Mouse (Mus musculus): ENCODE results near the gene Gabpb2. TPM values are rescaled to one million over a fixed set of nuclear protein-coding genes. Genes with fewer than 3 reads are reported as not detected.
"Not testable (repeated sequence)": the region's sequence is repeated elsewhere in the genome, so short reads cannot be mapped to it uniquely, and the experiment has no call there.

Gabpb2 gene
- total RNA-seq, 2 experiments from 2014 or later: 39.8 to 54.3 TPM

- ATAC-seq (replicated peaks; ENCODE audit: poor library complexity, severe bottlenecking): peak; percentile 83
Observed at GRCm38 (mm10) chr3:95133680-95134101, 84.0 kb downstream of the Gabpb2 start, which contains the start of the genes Scnm1 and Lysmd1. Gene Scnm1 (minus strand): TSS chr3:95134011. Gene Lysmd1 (plus strand): TSS chr3:95134088.

- ATAC-seq (replicated peaks; ENCODE audit: poor library complexity, severe bottlenecking): no peak
Observed at GRCm38 (mm10) chr3:95133176-95133575, 84.5 kb downstream of the Gabpb2 start.

DNA sequence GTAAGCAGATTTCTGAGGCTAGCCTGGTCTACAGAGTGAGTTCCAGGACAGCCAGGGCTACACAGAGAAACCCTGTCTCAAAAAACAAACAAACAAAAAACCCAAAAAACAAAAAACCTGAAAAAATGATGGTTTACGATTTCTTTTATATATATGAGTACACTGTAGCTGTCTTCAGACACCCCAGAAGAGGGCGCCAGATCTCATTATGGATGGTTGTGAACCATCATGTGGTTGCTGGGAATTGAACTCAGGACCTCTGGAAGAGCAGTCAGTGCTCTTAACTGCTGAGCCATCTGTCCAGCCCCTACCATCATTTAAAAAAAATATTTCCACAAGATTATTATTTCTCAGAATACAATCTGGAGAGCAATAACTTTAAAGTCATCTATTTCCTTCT lies 85.3 kb downstream of the Gabpb2 start:
- not testable (repeated sequence) for ATAC-seq (replicated peaks; ENCODE audit: poor library complexity, severe bottlenecking)

Other genes starting within 250 kb of the Gabpb2 start
- 21.2 and 31.9 TPM in 2 replicates for gene Pi4kb, start 243.2 kb downstream of the Gabpb2 start, total RNA-seq (2014; fragmentation: Nextera tagmentation)
- gene Pi4kb, start 243.2 kb downstream of the Gabpb2 start, total RNA-seq (2017): 24.3 and 24.6 TPM in 2 replicates
- gene Zfp687, start 202.5 kb downstream of the Gabpb2 start, total RNA-seq (2014; fragmentation: Nextera tagmentation): 35.0 and 36.7 TPM in 2 replicates
- gene Zfp687, start 202.5 kb downstream of the Gabpb2 start, total RNA-seq (2017): 18.4 and 20.6 TPM in 2 replicates
- 112 and 128 TPM in 2 replicates for gene Psmd4, start 175.3 kb downstream of the Gabpb2 start, total RNA-seq (2014; fragmentation: Nextera tagmentation)
- gene Psmd4, start 175.3 kb downstream of the Gabpb2 start, total RNA-seq (2017): 196 and 226 TPM in 2 replicates
- gene Pip5k1a, start 111.0 kb downstream of the Gabpb2 start, total RNA-seq (2014; fragmentation: Nextera tagmentation): 22.8 and 23.8 TPM in 2 replicates
- 14.4 and 16.0 TPM in 2 replicates for gene Pip5k1a, start 111.0 kb downstream of the Gabpb2 start, total RNA-seq (2017)
- 54.8 and 58.1 TPM in 2 replicates for gene Vps72, start 106.9 kb downstream of the Gabpb2 start, total RNA-seq (2014; fragmentation: Nextera tagmentation)
- 50.0 and 62.4 TPM in 2 replicates for gene Vps72, start 106.9 kb downstream of the Gabpb2 start, total RNA-seq (2017)
- 9.4 and 13.9 TPM in 2 replicates for gene Tmod4, start 93.4 kb downstream of the Gabpb2 start, total RNA-seq (2014; fragmentation: Nextera tagmentation)
- not detected in 2 replicates for gene Tmod4, start 93.4 kb downstream of the Gabpb2 start, total RNA-seq (2017)
- gene Scnm1, start 83.9 kb downstream of the Gabpb2 start, total RNA-seq (2014; fragmentation: Nextera tagmentation): 41.2 and 82.8 TPM in 2 replicates
- 53.1 and 64.1 TPM in 2 replicates for gene Scnm1, start 83.9 kb downstream of the Gabpb2 start, total RNA-seq (2017)
- 3.1 and 4.3 TPM in 2 replicates for gene Lysmd1, start 83.8 kb downstream of the Gabpb2 start, total RNA-seq (2014; fragmentation: Nextera tagmentation)
- gene Lysmd1, start 83.8 kb downstream of the Gabpb2 start, total RNA-seq (2017): 2.7 and 4.4 TPM in 2 replicates
- gene Tnfaip8l2, start 75.6 kb downstream of the Gabpb2 start, total RNA-seq (2014; fragmentation: Nextera tagmentation): 30.5 and 40.2 TPM in 2 replicates
- 21.0 and 24.3 TPM in 2 replicates for gene Tnfaip8l2, start 75.6 kb downstream of the Gabpb2 start, total RNA-seq (2017)
- gene Sema6c, start 57.5 kb downstream of the Gabpb2 start, total RNA-seq (2014; fragmentation: Nextera tagmentation): not detected in 2 replicates
- gene Sema6c, start 57.5 kb downstream of the Gabpb2 start, total RNA-seq (2017): not detected in 2 replicates
- 93.6 and 99.1 TPM in 2 replicates for gene Cdc42se1, start 10.8 kb upstream of the Gabpb2 start, total RNA-seq (2014; fragmentation: Nextera tagmentation)
- 43.0 and 61.6 TPM in 2 replicates for gene Cdc42se1, start 10.8 kb upstream of the Gabpb2 start, total RNA-seq (2017)
- gene Mllt11, start 14.3 kb upstream of the Gabpb2 start, total RNA-seq (2014; fragmentation: Nextera tagmentation): 3.2 and 6.9 TPM in 2 replicates
- 1.7 and 1.9 TPM in 2 replicates for gene Mllt11, start 14.3 kb upstream of the Gabpb2 start, total RNA-seq (2017)
- 1.0 TPM in 1 of 2 replicates, not detected in the other for gene Gm128, start 23.7 kb upstream of the Gabpb2 start, total RNA-seq (2014; fragmentation: Nextera tagmentation)
- 0.22 and 1.8 TPM in 2 replicates for gene Gm128, start 23.7 kb upstream of the Gabpb2 start, total RNA-seq (2017)
- 0.88 TPM in 1 of 2 replicates, not detected in the other for gene Bnipl, start 33.3 kb upstream of the Gabpb2 start, total RNA-seq (2014; fragmentation: Nextera tagmentation)
- not detected in 2 replicates for gene Bnipl, start 33.3 kb upstream of the Gabpb2 start, total RNA-seq (2017)
- 26.9 and 56.5 TPM in 2 replicates for gene Mindy1, start 63.4 kb upstream of the Gabpb2 start, total RNA-seq (2014; fragmentation: Nextera tagmentation)
- gene Mindy1, start 63.4 kb upstream of the Gabpb2 start, total RNA-seq (2017): 22.8 and 30.0 TPM in 2 replicates
- gene Prune1, start 64.2 kb upstream of the Gabpb2 start, total RNA-seq (2014; fragmentation: Nextera tagmentation): 17.8 and 25.4 TPM in 2 replicates
- gene Prune1, start 64.2 kb upstream of the Gabpb2 start, total RNA-seq (2017): 9.3 and 11.3 TPM in 2 replicates
- gene Anxa9, start 89.3 kb upstream of the Gabpb2 start, total RNA-seq (2014; fragmentation: Nextera tagmentation): 15.5 and 18.0 TPM in 2 replicates
- 5.0 and 5.4 TPM in 2 replicates for gene Anxa9, start 89.3 kb upstream of the Gabpb2 start, total RNA-seq (2017)
- gene Cers2, start 96.9 kb upstream of the Gabpb2 start, total RNA-seq (2014; fragmentation: Nextera tagmentation): 193 and 213 TPM in 2 replicates
- gene Cers2, start 96.9 kb upstream of the Gabpb2 start, total RNA-seq (2017): 87.8 and 88.6 TPM in 2 replicates
- 40.6 and 43.4 TPM in 2 replicates for gene Setdb1, start 139.3 kb upstream of the Gabpb2 start, total RNA-seq (2014; fragmentation: Nextera tagmentation)
- 28.9 and 32.8 TPM in 2 replicates for gene Setdb1, start 139.3 kb upstream of the Gabpb2 start, total RNA-seq (2017)
- gene 4930558C23Rik, start 184.9 kb upstream of the Gabpb2 start, total RNA-seq (2014; fragmentation: Nextera tagmentation): not detected in 2 replicates
- not detected in 2 replicates for gene 4930558C23Rik, start 184.9 kb upstream of the Gabpb2 start, total RNA-seq (2017)
- 31.4 and 34.3 TPM in 2 replicates for gene Arnt, start 216.5 kb upstream of the Gabpb2 start, total RNA-seq (2014; fragmentation: Nextera tagmentation)
- gene Arnt, start 216.5 kb upstream of the Gabpb2 start, total RNA-seq (2017): 14.7 and 17.1 TPM in 2 replicates